Mouse (Mus musculus): ENCODE data around the gene Olfr1338.

- TF ChIP-seq RAD21 (IDR thresholded peaks at IDR 0.05; ENCODE audit: low read depth, low read length): no peak
- no peak for TF ChIP-seq SIN3A (IDR thresholded peaks at IDR 0.05; ENCODE audit: low read length)
- TF ChIP-seq TCF12 (IDR thresholded peaks at IDR 0.05; ENCODE audit: low read depth, low read length): no peak
- no peak for TF ChIP-seq CTCF (conservative IDR thresholded peaks at IDR 0.05 in 1 of 2, IDR thresholded peaks at IDR 0.05 in 1 of 2; ENCODE audit: low read depth in 2 of 2, low read length in 2 of 2)
- no peak for TF ChIP-seq MAFK (IDR thresholded peaks at IDR 0.05; ENCODE audit: insufficient replicate concordance, low read length)
- TF ChIP-seq RCOR1 (conservative IDR thresholded peaks at IDR 0.05; ENCODE audit: low read depth, low read length): no peak
- no peak for TF ChIP-seq BHLHE40 (IDR thresholded peaks at IDR 0.05; ENCODE audit: low read depth, low read length)
- no peak for TF ChIP-seq ETS1 (conservative IDR thresholded peaks at IDR 0.05; ENCODE audit: low read depth, low read length)
- no peak for TF ChIP-seq POLR2A (IDR thresholded peaks at IDR 0.05; ENCODE audit: low read depth, low read length)
- no peak for TF ChIP-seq MAX (IDR thresholded peaks at IDR 0.05; ENCODE audit: low read length)
Observed at GRCm38 (mm10) chr4:118731875-118732274, 26.7 kb downstream of the Olfr1338 start, which contains the start of gene Olfr1339.

All from CH12.LX (cell line).